Comparison of ENCODE assay signal across 11 mouse cellular contexts in genomic region chr11:105021071-105021470, GRCm38 (mm10). TPM values are rescaled to one million over a fixed set of nuclear protein-coding genes. Genes with fewer than 3 reads are reported as not detected.
DNase-seq lines count a peak whose midpoint lies in the region; ATAC-seq and TF ChIP-seq lines count a peak whose summit lies in the region.
"Had no signal": no experiment of that assay in that cellular context is flagged by ENCODE, and none has a peak within 500 bp of the region (broad histone marks: within the 10 kb centered on the region; RNA-seq: fewer than 3 reads in every experiment).

No protein-coding gene starts in this region.

- intact Hi-C loops in left cerebral cortex, adult 2 months (cut with DNase I): no loop called here

- H3K27ac ChIP-seq in left cerebral cortex, adult 2 months: no peak overlapping the region
- H3K27ac ChIP-seq in forebrain, embryonic 16.5 days (ENCODE audit: low read length): no peak overlapping the region
- no peak overlapping the region for H3K27ac ChIP-seq in heart, embryonic 10.5 days
- H3K27ac ChIP-seq: forebrain, embryonic 13.5 days; limb, embryonic 13.5 days had no signal

- H3K4me2 ChIP-seq in forebrain, embryonic 16.5 days (ENCODE audit: low read length): no peak overlapping the region
- H3K4me2 ChIP-seq: forebrain, embryonic 13.5 days; limb, embryonic 13.5 days had no signal

- WGBS in forebrain, embryonic 16.5 days: 79% methylated on average over 7 of the region's 7 CpGs
- WGBS in heart, embryonic 10.5 days: 65% methylated on average over 7 of the region's 7 CpGs

- ATAC-seq in megakaryocyte progenitor cell, adult 5-6 weeks (replicated peaks; ENCODE audit: poor library complexity): peak; percentile 95
- no peak for ATAC-seq in forebrain, embryonic 16.5 days
- ATAC-seq: forebrain, embryonic 13.5 days had no signal

- H3K9ac ChIP-seq in forebrain, embryonic 16.5 days (replicated peaks; ENCODE audit: low read depth, low read length): no peak overlapping the region
- H3K9ac ChIP-seq: forebrain, embryonic 13.5 days; limb, embryonic 13.5 days had no signal

- H3K4me1 ChIP-seq in forebrain, embryonic 16.5 days (replicated peaks; ENCODE audit: control insufficient read depth, insufficient read depth, low read length): no peaks in the 10 kb centered on the region
- no peaks in the 10 kb centered on the region for H3K4me1 ChIP-seq in heart, embryonic 10.5 days
- H3K4me1 ChIP-seq: forebrain, embryonic 13.5 days; limb, embryonic 13.5 days had no signal

- no peak overlapping the region for H3K4me3 ChIP-seq in left cerebral cortex, adult 2 months
- H3K4me3 ChIP-seq in forebrain, embryonic 16.5 days (replicated peaks; ENCODE audit: low read length): no peak overlapping the region
- H3K4me3 ChIP-seq in heart, embryonic 10.5 days: no peak overlapping the region
- H3K4me3 ChIP-seq: forebrain, embryonic 13.5 days; limb, embryonic 13.5 days had no signal

- no peaks in the 10 kb centered on the region for H3K27me3 ChIP-seq in forebrain, embryonic 16.5 days (replicated peaks; ENCODE audit: control insufficient read depth, insufficient read depth, low read length)
- H3K27me3 ChIP-seq in heart, embryonic 10.5 days (ENCODE audit: insufficient read depth, poor library complexity, severe bottlenecking): no peaks in the 10 kb centered on the region
- H3K27me3 ChIP-seq: forebrain, embryonic 13.5 days; limb, embryonic 13.5 days had no signal

- H3K9me3 ChIP-seq in forebrain, embryonic 16.5 days (ENCODE audit: control insufficient read depth, low read length): no peaks in the 10 kb centered on the region
- no peaks in the 10 kb centered on the region for H3K9me3 ChIP-seq in heart, embryonic 10.5 days
- H3K9me3 ChIP-seq: forebrain, embryonic 13.5 days; limb, embryonic 13.5 days had no signal

- no peaks in the 10 kb centered on the region for H3K36me3 ChIP-seq in forebrain, embryonic 16.5 days (ENCODE audit: control insufficient read depth, insufficient read depth)
- H3K36me3 ChIP-seq in heart, embryonic 10.5 days: no peaks in the 10 kb centered on the region
- H3K36me3 ChIP-seq: limb, embryonic 13.5 days had no signal

- DNase-seq in adrenal gland, adult (ENCODE audit: inconsistent age in 2 of 2, low spot score in 1 of 2): peak; percentile 9 to 44
- DNase-seq in adrenal gland, adult 8-10 months: no peak
- no peak for DNase-seq in left cerebral cortex, adult 2 months (ENCODE audit: extremely low spot score in 1 of 2, low spot score in 2 of 2)
- DNase-seq in left cerebral cortex, adult 8-10 months (ENCODE audit: low spot score in 2 of 2): no peak
- peak; percentile 60 for DNase-seq in c-Kit-negative CD71-positive TER-119-positive erythroid progenitor cells, embryonic 14.5 days (ENCODE audit: low read depth, low spot score)
- DNase-seq in heart, embryonic 10.5 days (ENCODE audit: low spot score): no peak

- TF ChIP-seq CTCF in left cerebral cortex, adult 2 months (IDR thresholded peaks at IDR 0.05): peak; percentile 37

RNA-seq across cellular contexts. Expression of gene Efcab3, which starts 42.3 kb away (rescaled TPM):
- under 1 TPM in 2 of 4 experiments, not detected in 2; 0.86 to 0.95 TPM for total RNA-seq in adrenal gland, adult 8-10 months (2022)
- total RNA-seq in left cerebral cortex, adult 2 months (2021): 1 to 10 TPM in 1 of 2 experiments, under 1 TPM in 1; 0.77 to 1.7 TPM
- under 1 TPM; 0.56 to 0.70 (median 0.66) TPM for total RNA-seq in left cerebral cortex, adult 8-10 months (2022)
- not detected in 2 replicates for total RNA-seq in megakaryocyte progenitor cell, adult 5-6 weeks (2015)
- total RNA-seq in megakaryocyte progenitor cell, adult 5-6 weeks (2017): not detected in 2 replicates
- not detected in 2 replicates for polyA plus RNA-seq in forebrain, embryonic 16.5 days (2015; fragmentation: Nextera tagmentation; extraction: Ambion mirVana)
- polyA plus RNA-seq in heart, embryonic 10.5 days (2016; fragmentation: Nextera tagmentation; extraction: Ambion mirVana): not detected in 2 replicates
- polyA plus RNA-seq: C2C12; forebrain, embryonic 13.5 days had no signal

Comparison
In these comparisons a context has a peak if more than half of its experiments do, and no peak if none do; other contexts are left out.
1. DNase-seq: peak in adrenal gland, adult (2 of 2) and c-Kit-negative CD71-positive TER-119-positive erythroid progenitor cells, embryonic 14.5 days (single experiment); none in adrenal gland, adult 8-10 months (single experiment), left cerebral cortex, adult 2 months (0 of 2), left cerebral cortex, adult 8-10 months (0 of 2) and heart, embryonic 10.5 days (single experiment).